Mouse (Mus musculus) embryo, embryonic 11.5 days (tissue): ENCODE measurements around the gene Ntn1.

Source experiments
- DNase-seq: peaks from one replicate; pipeline ENCODE4 v3.0.0-alpha.2; 2012; ENCODE audit warnings: low read depth, low spot score

The Ntn1 gene

GRCm38 (mm10) chr11:68270730-68271467, 129.7 kb downstream of the Ntn1 start:
- DNase-seq, result no peak

GRCm38 (mm10) chr11:68264276-68264675, 136.3 kb downstream of the Ntn1 start:
- DNase-seq, result no peak

GRCm38 (mm10) chr11:68263100-68263499, 137.5 kb downstream of the Ntn1 start:
- DNase-seq, result no peak

- DNase-seq, result no peak
Measured at GRCm38 (mm10) chr11:68261162-68261892, 139.3 kb downstream of the Ntn1 start.

GRCm38 (mm10) chr11:68260399-68260798, 140.2 kb downstream of the Ntn1 start:
- no peak for DNase-seq

- DNase-seq, result no peak
Measured at GRCm38 (mm10) chr11:68258498-68258897, 142.1 kb downstream of the Ntn1 start.

- DNase-seq, result no peak
Measured at GRCm38 (mm10) chr11:68253531-68253930, 147.1 kb downstream of the Ntn1 start.

- no peak for DNase-seq
Measured at GRCm38 (mm10) chr11:68250106-68250505, 150.5 kb downstream of the Ntn1 start.

- DNase-seq, result no peak
Measured at GRCm38 (mm10) chr11:68247897-68248296, 152.7 kb downstream of the Ntn1 start.

GRCm38 (mm10) chr11:68244992-68245261, 155.7 kb downstream of the Ntn1 start:
- DNase-seq, result no peak

- DNase-seq, result no peak
Measured at GRCm38 (mm10) chr11:68244254-68244991, 156.2 kb downstream of the Ntn1 start.

- no peak for DNase-seq
Measured at GRCm38 (mm10) chr11:68239756-68240155, 160.9 kb downstream of the Ntn1 start.

GRCm38 (mm10) chr11:68233469-68233965, 167.1 kb downstream of the Ntn1 start:
- DNase-seq, result no peak

- no peak for DNase-seq
Measured at GRCm38 (mm10) chr11:68231558-68231957, 169.1 kb downstream of the Ntn1 start.

- DNase-seq, result no peak
Measured at GRCm38 (mm10) chr11:68228941-68229665, 171.5 kb downstream of the Ntn1 start.

- DNase-seq, result no peak
Measured at GRCm38 (mm10) chr11:68227837-68228236, 172.8 kb downstream of the Ntn1 start.

- DNase-seq, result no peak
Measured at GRCm38 (mm10) chr11:68226654-68227057, 174.0 kb downstream of the Ntn1 start.

- no peak for DNase-seq
Measured at GRCm38 (mm10) chr11:68223143-68223542, 177.5 kb downstream of the Ntn1 start.

- DNase-seq, result no peak
Measured at GRCm38 (mm10) chr11:68222209-68222608, 178.4 kb downstream of the Ntn1 start.

GRCm38 (mm10) chr11:68220733-68221132, 179.9 kb downstream of the Ntn1 start:
- no peak for DNase-seq

GRCm38 (mm10) chr11:68216041-68216440, 184.6 kb downstream of the Ntn1 start:
- no peak for DNase-seq
